Mouse (Mus musculus) heart, postnatal 4 days (tissue): ENCODE measurements around the gene Trub2. TPM values are rescaled to one million over a fixed set of nuclear protein-coding genes. Genes with fewer than 3 reads are reported as not detected.
"Not testable (repeated sequence)": the region's sequence is repeated elsewhere in the genome, so short reads cannot be mapped to it uniquely, and the experiment has no call there.

ENCODE experiments used
- DNase-seq: peaks from one replicate; pipeline ENCODE4 v3.0.0; 2021
- total RNA-seq, 2 experiments: library from RNA; stranded (reverse); gene quantifications; 2 replicates each; pipeline ENCODE4 v1.2.3; 2021

Gene Trub2
- 10 to 100 TPM; 37.5 to 38.6 TPM for total RNA-seq

GRCm38 (mm10) chr2:29787937-29788681 lies at the start of gene Trub2:
TSS of gene Trub2 (minus strand) at chr2:29788502.
- DNase-seq = peak; percentile 80

- DNase-seq = no peak
Observed at GRCm38 (mm10) chr2:29835391-29835899, 47.1 kb upstream of the Trub2 start.

GRCm38 (mm10) chr2:29833796-29834195 lies 45.5 kb upstream of the Trub2 start:
- no peak for DNase-seq

GRCm38 (mm10) chr2:29831106-29831505 lies 42.8 kb upstream of the Trub2 start:
- DNase-seq = no peak

- no peak for DNase-seq
Observed at GRCm38 (mm10) chr2:29827709-29828024, 39.4 kb upstream of the Trub2 start.

- peak; percentile 95 for DNase-seq
Observed at GRCm38 (mm10) chr2:29826926-29827708, 38.8 kb upstream of the Trub2 start.

GRCm38 (mm10) chr2:29826318-29826925 lies 38.1 kb upstream of the Trub2 start:
- no peak for DNase-seq

GRCm38 (mm10) chr2:29820025-29820817 lies 31.9 kb upstream of the Trub2 start, which contains the start of gene Urm1:
TSS of gene Urm1 (plus strand) at chr2:29820075.
- DNase-seq = peak; percentile 78

GRCm38 (mm10) chr2:29819363-29819762 lies 31.1 kb upstream of the Trub2 start:
- no peak for DNase-seq

- peak; percentile 91 for DNase-seq
Observed at GRCm38 (mm10) chr2:29817426-29818232, 29.3 kb upstream of the Trub2 start.

- no peak for DNase-seq
Observed at GRCm38 (mm10) chr2:29815678-29816371, 27.5 kb upstream of the Trub2 start.

- DNase-seq = peak; percentile 43
Observed at GRCm38 (mm10) chr2:29803400-29803831, 15.1 kb upstream of the Trub2 start.

GRCm38 (mm10) chr2:29802827-29803201 lies 14.5 kb upstream of the Trub2 start:
- no peak for DNase-seq

GRCm38 (mm10) chr2:29802075-29802826 lies 13.9 kb upstream of the Trub2 start, which contains the start of gene Slc27a4:
TSS of gene Slc27a4 (plus strand) at chr2:29802634.
- DNase-seq = peak; percentile 97

GRCm38 (mm10) chr2:29792772-29793487 lies 4.6 kb upstream of the Trub2 start:
- DNase-seq = no peak

GRCm38 (mm10) chr2:29787104-29787917 lies 991 bp downstream of the Trub2 start, which contains the start of gene Coq4:
TSS of gene Coq4 (plus strand) at chr2:29787493.
- peak; percentile 90 for DNase-seq

GRCm38 (mm10) chr2:29784290-29784689 lies 4.0 kb downstream of the Trub2 start:
- DNase-seq = no peak

GRCm38 (mm10) chr2:29781256-29781655 lies 7.0 kb downstream of the Trub2 start:
- not testable (repeated sequence) for DNase-seq
